Mouse (Mus musculus) cerebral cortex, adult 2 months (tissue): ENCODE data around the gene Mfsd4a.

Source experiments
- WGBS: fragments of 180-500 bp; shearing (Covaris S2); methylation state at CpG from one replicate; pipeline ENCODE4 v1.1.7; 2018; 5-methylcytosine and 5-hydroxymethylcytosine counted together

Mfsd4a gene

DNA sequence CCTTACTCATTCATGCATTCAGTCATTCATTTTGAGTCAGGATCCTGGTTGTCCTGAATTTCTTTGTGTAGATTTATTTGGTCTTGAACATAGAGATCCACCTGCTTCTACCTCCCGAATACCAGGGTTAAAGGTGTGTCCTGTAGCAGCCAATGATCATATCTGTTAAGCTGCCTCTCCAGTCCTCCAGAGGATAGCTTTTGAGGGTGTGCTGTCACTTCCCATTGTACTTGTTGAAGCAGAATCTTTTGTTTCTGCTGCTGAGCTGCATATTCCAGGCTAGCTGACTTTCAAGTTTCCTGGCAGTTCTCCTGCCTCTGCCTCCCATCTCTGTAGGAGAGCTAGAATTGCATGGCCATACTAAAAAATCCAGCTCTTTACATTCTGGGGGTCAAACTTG, 51.2 kb downstream of the Mfsd4a start:
- 95% methylated on average over 1 of the region's 1 CpGs for WGBS

DNA sequence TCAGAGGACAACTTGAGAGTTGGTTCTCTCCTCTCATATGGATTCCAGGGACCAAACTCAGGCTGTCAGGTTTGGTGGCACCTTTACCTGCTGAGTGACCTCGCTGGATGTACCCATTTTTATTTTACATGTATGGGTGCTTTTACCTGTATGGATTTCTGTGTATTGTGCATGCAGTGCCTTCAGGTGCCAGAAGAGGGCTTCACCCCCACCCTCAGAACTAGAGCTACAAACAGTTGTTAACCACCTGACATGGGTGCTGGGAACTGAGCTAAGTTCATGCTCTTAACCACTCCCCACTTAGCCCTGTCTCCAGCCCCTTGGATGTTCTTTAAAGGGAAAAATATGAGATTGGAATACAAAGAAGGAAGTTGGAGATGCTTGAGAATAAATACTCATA, 53.1 kb downstream of the Mfsd4a start:
- 95% methylated on average over 1 of the region's 1 CpGs for WGBS

DNA sequence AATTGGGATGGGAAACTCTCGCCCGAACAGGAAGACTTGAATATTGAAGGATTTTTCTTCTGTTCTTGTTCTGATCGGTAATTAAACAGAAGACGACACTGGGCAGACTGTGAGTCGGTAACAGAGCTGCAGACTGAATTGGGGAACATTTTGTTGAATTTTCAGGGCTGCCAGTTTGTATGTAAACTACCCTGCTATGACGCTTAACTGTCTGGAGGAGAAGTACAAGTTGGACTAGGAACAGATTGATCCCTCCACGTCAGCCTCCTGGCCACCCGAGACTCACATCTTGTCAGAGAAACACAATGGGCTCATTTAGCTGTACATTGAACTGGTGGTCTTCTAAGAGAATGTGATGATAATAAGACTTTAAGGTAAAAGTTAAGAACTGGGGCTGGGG, 55.0 kb downstream of the Mfsd4a start:
- WGBS, result 55% methylated on average over 8 of the region's 8 CpGs

DNA sequence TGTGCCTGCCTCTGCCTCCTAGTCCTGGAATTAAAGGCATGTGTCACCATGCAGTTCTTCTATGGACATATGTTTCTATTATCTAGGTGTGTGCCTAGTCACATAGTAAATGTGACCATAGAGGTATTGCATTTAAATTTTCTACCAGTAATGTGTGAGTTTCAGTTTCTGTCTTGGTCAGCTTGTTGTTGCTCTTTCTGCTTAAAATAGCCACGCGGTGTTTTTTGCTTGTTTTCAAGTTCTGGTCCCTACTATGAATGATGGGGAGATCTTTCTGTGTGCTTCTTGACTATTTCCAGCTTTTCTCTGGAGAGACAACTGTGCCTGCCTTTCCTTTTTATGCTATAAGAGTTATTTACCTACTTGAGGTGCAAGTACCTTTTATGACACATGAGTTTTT, 56.1 kb downstream of the Mfsd4a start:
- WGBS, result 51% methylated on average over 2 of the region's 2 CpGs

DNA sequence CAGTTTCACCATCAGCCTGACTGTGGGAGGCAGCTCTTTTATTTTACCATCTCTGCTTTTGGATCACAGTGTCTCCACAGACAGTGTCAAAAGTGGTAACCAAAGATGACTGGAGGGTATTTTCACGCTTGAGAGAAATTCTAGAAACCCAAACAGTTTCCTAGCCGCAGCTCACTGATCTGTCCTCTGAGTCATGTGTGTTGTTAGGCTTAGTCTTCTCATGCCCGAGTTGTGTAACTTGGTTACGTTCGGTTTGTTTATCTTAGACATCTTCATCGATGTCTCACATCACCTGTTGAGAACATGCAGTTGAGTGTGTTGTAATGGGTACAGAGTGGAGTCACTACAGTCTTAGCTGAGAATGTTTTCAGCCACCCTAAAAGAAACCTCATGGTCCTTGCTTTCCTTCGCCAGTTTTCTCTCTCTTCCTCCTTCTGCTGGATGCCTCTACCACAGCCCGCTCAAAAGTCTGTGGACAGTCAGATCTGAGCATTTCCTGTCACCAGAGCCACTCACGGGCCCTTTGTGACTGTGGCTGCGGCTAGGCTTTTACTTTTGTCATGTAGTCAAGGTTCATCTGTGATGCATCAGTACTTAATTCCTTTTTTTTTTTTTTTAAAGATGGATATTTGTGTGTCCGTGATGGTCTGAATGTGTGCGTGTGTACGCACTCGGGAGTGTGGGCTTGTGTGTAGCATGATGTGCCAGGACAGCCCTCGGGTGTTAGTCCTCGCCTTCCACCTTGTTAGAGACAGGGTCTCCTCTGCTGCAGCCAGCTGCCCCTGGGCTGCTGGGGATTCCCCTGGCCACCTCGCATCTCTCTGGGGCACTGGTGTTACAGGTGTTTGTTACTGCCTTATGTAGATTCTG, 57.0 kb downstream of the Mfsd4a start:
- WGBS, result 69% methylated on average over 17 of the region's 17 CpGs

GRCm38 (mm10) chr1:132008881-132009644, 58.8 kb downstream of the Mfsd4a start:
- WGBS, result 36% methylated on average over 8 of the region's 8 CpGs

DNA sequence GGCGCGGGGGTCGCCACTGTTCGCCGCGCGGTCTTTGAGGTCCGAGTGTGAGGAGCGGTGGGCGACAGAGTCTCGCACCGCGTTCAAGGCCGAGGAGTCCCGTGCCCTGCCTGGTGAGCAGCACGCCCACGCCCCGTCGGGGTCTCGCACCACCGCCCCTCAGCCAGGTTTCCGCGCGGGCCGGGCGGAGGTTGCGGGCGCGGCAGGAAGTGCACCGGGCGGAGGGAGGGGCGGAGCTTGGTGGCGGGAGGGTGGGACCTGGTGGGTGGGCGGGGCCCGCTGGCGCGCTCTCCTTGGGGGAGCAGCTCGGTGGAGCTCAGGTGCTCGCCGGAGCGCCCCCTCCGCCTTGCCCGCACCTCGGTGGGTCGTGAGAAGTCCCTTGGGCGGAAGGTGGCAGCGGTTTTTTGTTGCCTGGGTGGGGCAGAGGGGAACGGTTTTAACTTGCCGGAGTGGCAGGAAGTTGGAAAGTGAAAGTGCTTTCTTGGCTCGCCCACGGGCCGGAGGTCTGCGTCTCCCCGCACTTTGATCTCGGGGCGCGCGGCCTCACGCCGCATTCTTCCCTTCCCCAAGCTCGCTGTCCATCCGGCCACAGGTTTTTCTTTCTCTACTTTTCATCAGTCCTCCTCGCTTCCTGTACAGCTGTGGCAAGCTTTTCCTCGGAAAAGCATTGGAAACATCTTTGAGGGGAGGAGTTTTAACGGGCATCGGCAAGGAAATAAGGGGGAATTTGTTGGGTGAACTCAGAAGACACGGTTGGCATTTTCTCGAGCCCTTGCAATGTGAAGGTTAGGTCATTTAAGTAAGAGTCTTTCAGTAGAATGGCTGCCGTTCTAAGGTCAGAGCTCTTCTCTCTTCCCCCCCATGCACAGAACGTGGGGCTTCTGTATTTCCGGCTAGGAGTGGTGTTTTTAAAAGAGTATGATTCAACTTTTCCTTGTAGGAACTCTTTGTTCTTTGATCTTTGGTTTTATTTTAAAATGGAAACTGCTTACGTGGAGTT, 59.7 kb downstream of the Mfsd4a start:
- WGBS, result under 1% methylated on average over 57 of the region's 72 CpGs

GRCm38 (mm10) chr1:132007282-132007815, 60.5 kb downstream of the Mfsd4a start, which contains the start of gene Elk4:
Gene Elk4, plus strand, starts transcription at chr1:132007607.
- WGBS, result under 1% methylated on average over 59 of the region's 61 CpGs

GRCm38 (mm10) chr1:132006721-132007120, 61.1 kb downstream of the Mfsd4a start:
- WGBS, result 22% methylated on average over 5 of the region's 5 CpGs

GRCm38 (mm10) chr1:132006046-132006445, 61.8 kb downstream of the Mfsd4a start:
- 84% methylated on average over 3 of the region's 3 CpGs for WGBS

DNA sequence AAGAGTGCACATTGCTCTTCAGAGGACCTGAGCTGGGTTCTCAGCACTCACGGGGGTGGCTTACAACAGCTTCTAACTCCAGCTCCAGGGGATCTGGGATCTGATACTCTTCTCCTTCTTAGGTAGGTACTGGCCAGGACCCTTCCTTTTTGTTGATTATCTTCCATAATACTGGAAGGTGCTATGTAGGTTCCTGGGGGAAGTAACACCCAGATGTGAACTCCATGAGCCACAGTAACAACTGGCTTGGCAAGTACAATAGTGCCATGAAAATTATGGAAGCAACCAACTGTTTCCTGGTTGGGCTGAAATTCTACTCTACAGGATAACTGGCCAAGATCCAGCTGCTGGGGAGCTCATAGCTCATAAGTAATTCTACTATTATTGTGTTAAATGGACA, 62.4 kb downstream of the Mfsd4a start:
- WGBS, result 84% methylated on average over 1 of the region's 1 CpGs

DNA sequence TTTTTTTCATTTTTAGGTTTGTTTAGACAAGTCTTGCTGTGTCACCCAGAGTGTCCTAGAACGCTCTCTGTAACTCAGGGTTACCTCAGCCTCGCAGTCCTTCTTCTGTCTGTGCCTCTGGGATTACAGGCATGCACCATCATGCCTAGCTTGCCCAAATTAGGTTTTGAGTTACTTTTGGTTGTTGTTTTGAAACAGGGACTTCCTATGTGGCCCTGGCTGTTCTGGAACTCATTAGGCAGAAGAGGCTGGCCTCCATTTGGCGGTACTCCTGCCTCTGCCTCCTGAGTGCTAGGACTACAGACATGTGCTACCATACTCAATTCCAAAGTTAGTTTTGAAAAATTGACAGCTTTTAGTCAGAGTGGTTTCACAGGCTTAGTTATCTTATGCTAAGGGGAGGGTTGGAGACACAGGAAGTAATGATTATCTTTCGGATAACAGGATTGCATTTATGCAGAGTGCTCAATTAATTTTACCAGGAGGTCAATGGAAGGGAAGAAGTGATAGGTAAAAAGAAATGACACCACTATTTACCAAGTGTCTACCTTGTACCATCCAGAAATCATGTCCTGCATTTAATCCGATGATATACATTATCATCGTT, 63.2 kb downstream of the Mfsd4a start:
- 88% methylated on average over 6 of the region's 6 CpGs for WGBS

DNA sequence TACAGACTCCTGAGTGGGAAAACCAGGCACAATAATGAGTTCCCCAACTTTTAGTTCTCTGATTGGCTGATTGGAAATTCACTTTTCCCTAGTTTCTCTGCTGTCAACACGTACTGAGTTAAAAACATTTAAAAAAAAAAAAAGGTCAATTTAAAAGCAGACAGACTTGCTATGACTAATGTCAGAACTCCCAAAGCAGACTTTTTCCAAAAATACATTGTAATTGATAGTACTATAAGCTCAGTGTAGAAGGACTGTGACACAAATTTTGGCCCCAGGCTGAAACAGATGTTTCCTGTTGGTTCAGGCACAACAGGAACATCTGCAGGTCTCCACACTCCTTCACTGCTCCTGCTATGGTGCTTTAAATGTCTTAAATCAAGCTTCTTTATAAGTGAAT, 64.0 kb downstream of the Mfsd4a start:
- 27% methylated on average over 1 of the region's 1 CpGs for WGBS

DNA sequence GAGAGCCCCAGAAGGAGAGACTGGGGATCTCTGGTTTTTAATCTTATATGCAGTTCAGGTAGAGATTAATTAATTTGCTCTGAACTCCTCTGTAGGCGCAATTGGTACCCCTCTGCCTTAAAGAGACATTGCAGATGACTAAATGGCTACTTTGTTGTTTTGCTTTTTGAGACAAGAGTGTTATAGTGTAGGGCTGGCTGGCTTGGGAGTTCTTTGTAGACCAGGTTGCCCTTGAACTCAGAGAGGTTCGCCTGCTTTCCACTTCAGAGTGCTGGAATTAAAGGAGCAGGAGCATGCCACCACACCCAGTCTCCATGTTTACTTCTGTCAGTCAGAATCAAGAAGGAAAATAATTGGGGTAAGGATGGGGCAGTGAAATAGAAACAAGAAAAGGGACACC, 64.8 kb downstream of the Mfsd4a start:
- WGBS, result 83% methylated on average over 2 of the region's 2 CpGs

GRCm38 (mm10) chr1:132001880-132002330, 66.0 kb downstream of the Mfsd4a start:
- 84% methylated on average over 4 of the region's 4 CpGs for WGBS

DNA sequence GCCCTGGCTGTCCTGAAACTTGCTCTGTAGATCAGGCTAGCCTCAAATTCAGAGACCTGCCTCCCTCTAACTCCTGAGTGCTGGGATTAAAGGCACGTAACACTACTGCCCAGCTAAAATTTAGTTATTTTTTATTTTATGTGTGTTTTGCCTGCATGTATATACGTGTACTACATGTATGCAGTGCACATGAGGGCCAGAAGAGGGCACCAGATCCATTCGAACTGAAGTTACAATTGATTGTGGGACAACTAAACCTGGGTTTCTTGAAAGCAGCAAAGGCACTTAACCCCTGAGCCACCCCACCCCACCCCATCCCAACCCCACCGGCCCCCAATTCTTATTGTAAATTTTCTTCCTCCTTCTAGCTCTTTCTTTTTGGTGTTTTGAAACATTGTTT, 72.8 kb downstream of the Mfsd4a start:
- WGBS, result 48% methylated on average over 4 of the region's 4 CpGs

- WGBS, result 91% methylated on average over 12 of the region's 12 CpGs
Measured at GRCm38 (mm10) chr1:131993169-131994040, 74.5 kb downstream of the Mfsd4a start.

GRCm38 (mm10) chr1:131992561-131993001, 75.3 kb downstream of the Mfsd4a start:
- 63% methylated on average over 7 of the region's 7 CpGs for WGBS

DNA sequence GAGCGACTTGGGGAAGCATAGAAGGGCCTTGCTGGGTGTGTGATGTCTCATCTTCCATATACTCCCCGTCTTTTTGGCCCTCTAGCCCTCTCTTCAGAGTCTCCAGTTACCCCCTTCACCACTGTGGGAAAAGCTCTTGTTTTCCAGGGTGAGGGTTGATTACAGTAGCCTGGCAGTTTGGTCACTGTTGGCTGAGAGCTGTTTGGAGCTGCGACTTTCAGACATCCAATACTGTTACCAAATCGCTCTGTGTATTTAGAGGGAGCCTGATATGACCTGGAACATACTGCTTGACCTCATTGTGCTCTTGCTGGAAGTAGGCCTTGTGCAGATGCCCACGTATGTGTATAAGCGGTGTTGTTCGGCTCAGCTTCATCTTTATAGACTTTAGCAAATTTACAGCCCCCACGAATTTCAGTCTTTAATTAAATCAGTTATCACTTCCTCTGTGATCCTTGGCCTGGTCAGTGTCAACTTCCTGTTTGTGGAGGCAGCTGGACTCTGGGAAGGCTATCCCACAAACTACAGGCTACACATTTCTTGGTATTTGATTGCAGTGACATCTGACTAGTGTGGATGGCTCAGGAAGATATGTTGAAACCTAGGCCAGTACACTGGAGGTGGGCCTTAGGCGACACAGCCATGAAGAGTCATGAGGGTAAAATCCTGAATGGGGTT, 77.6 kb downstream of the Mfsd4a start:
- 89% methylated on average over 9 of the region's 9 CpGs for WGBS
